Mouse (Mus musculus) adrenal gland, adult 8-10 months (tissue): Measurements from ENCODE around the gene Tle2. TPM values are rescaled to one million over a fixed set of nuclear protein-coding genes. Genes with fewer than 3 reads are reported as not detected.

ENCODE experiments used
- DNase-seq: peaks from one replicate; pipeline ENCODE4 v3.0.0; 2022
- total RNA-seq, 4 experiments: library from RNA; stranded (reverse); gene quantifications; 2 replicates each; pipeline ENCODE4 v1.2.4; 2022

The Tle2 gene
- total RNA-seq, 4 experiments from 2014 or later: 50.6 to 211 (median 117) TPM

DNA sequence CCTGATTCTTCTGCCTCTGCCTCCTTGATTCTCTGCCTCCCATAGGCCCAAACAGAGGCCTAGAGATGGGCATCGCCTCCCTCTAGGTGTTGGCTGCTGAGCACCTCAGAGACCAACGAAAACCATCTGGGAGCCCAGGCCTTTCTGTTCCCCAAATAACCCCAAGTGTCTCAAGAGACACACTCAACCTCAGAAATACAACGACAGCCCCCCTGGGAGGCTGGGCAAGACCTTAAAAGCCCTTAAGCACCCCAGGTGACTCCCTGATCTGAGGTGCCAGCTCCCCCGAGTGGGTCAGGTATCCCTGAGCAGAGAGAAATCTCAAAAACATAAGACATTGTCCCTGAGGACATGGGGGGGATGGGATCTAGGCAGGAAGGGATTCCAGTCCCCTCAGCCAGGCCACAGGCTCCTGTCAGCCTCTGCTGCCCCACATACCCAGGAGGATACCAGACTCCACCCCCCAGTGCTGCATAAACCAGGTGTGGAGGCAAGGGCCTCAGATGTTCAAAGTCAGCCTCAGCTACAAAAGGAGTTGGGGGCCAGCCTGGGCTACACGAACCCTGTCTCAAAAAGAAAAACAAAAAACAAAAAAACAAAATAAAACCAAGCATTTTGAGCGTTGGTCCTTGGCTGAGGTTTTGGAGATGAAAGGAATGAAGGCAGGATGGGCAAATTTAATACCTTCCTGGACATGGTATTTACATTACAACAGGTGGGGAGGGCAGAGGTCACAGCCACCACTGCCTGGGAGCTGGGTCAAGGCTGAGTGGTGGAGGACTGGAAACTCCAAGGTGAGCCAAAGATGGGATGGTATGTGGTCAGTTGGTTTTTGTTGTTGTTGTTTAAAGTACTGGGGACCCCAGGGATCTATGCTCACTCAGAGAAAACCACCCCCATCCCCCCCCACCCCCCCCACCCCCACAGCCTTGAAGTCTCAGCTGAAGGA lies 20.3 kb upstream of the Tle2 start:
- no peak for DNase-seq

GRCm38 (mm10) chr10:81556282-81556681 lies 18.1 kb upstream of the Tle2 start:
- DNase-seq: no peak

GRCm38 (mm10) chr10:81557491-81557890 lies 16.9 kb upstream of the Tle2 start:
- DNase-seq: no peak

- DNase-seq: peak; percentile 88
Observed at GRCm38 (mm10) chr10:81559163-81559626, 15.2 kb upstream of the Tle2 start, which contains the start of gene Aes. Aes (plus strand) TSS chr10:81559488.

DNA sequence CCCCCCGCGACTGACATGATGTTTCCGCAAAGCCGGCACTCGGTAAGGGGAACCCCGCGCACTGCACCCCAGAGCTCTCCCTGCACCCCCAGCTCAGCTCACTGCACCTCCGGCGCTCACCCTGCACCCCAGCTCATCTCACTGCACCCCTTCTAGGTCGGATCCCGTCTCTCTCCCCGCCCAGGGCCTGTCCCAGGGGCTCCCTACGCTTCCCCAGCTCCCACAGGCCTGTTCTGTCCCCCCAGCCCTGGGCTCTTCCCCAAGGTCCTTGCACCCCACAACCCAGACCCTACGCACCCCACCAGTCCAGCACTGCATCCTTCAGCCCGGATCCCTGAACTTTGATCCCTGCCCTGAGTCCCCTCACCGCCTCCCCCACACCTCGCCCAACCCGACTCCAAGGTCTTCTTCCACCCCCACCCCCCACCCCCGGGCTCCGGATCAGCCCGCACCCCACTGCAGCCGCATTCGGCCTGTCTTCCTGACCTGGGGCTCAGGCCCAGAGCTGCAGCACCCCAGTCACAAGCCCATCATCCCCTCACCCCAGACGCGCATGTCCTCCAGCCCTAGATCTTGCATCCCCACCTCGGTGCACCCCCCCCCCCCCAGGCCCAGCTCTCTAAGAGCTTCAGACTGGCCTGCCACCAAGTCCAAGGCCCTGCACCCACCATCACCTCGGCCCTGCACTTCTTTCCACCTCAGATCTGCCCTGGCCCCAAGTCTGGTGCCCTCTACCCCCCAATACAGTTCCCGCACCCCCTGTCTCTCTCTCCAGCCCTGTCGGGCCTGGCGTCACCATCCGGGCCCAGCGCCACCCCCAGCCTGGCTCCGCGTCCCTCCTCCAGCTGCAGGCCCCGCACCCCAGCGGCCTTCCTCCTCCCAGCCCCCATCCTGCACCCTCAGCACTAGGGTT lies 14.5 kb upstream of the Tle2 start:
- DNase-seq: peak; percentile 69

GRCm38 (mm10) chr10:81560719-81561459 lies 13.5 kb upstream of the Tle2 start:
- peak; percentile 58 for DNase-seq

GRCm38 (mm10) chr10:81562411-81562810 lies 11.9 kb upstream of the Tle2 start:
- DNase-seq: peak; percentile 14

DNA sequence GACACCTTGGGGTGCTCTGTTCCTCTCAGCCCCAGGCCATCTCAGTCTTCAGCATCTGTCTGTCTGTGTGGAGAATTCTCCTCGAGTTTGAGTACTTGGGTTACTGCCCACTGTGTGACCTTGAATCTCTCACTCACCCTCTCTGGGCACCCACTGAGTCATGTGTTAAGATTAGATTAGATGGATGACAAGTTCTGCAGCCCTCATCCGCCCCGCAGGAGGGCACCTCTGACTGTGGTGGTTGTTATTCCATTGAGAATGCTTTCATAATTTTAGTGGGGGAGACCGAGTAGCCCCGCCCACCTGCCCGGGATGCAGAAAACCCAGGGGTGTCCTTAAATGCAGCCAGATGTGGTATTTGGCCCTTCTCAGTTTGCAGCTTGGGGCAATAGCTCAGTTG lies 10.9 kb upstream of the Tle2 start:
- peak; percentile 81 for DNase-seq

DNA sequence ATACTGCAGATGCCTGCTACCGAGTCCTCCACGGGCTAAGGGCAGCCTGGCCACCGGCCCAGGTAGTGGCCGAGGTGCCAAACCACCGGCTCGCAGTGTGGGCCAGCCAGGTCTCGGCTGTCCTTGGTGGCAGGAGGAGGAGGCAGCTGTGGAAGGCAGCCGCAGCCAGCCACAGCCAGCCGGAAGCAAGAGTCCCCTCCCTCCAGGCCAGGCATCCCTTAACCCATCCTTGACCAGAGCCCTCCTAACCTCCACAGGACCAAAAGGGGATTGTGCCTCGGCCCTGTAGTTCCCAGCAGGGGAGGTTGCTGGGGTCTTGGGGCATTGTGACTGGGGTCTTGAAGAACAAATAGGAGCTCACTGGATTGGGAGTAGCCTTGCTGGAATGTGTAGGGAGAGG lies 10.1 kb upstream of the Tle2 start:
- peak; percentile 69 for DNase-seq

DNA sequence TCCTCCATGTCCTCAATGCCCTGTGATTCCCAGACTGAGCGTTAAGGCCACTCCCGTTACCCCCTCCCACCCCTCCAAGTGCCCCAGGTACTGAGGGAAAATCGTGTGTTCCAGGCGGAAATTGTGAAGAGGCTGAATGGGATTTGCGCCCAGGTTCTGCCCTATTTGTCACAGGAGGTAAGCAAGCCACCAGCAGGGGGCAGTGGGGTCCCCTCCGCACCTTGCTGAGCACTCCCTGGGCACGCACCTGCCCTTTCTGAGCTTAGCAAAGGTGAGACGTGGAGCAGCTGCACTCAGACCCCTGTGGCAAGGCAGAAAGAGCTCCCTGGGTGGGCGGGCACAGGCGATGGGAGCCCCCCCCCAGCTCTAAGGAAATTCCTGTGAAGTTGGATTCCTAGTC lies 9.6 kb upstream of the Tle2 start:
- DNase-seq: peak; percentile 43

DNA sequence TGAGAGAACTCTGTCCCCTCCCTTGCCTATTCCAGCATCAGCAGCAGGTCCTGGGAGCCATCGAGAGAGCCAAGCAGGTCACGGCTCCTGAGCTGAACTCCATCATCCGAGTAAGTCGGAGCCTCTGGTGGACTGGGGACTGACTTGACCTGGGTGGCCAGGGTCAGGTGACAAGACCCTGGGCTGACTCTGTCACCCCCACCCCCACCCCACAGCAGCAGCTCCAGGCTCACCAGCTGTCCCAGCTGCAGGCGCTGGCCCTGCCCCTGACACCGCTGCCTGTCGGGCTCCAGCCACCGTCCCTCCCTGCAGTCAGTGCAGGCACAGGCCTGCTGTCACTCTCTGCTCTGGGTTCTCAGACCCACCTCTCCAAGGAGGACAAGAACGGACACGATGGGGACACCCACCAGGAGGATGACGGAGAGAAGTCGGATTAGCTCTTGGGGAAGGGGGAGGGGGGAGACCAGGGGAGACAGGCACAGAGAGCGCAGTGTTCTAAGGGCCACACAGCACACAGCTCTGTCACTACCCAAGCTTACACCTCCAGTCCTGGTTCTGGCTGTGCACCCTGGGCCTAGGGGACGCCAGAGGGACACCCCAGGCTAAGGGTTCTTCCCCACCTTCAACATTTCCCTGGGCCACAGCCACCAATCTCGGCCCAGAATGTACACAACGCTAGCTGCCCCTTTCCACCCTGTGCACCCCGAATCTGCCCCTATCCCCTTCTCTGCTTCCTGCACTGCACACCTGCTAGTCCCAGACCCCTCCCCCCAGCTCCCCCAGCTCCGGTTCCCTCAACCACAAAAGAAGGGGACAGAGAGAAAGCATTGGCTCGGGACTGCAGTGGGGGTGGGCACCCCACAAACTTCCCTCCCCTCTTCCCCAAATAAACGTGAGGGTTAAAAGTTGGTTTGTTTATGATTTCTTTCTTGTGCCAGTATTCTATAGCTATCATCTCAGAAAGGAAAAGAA lies 8.8 kb upstream of the Tle2 start:
- DNase-seq: peak; percentile 25

DNA sequence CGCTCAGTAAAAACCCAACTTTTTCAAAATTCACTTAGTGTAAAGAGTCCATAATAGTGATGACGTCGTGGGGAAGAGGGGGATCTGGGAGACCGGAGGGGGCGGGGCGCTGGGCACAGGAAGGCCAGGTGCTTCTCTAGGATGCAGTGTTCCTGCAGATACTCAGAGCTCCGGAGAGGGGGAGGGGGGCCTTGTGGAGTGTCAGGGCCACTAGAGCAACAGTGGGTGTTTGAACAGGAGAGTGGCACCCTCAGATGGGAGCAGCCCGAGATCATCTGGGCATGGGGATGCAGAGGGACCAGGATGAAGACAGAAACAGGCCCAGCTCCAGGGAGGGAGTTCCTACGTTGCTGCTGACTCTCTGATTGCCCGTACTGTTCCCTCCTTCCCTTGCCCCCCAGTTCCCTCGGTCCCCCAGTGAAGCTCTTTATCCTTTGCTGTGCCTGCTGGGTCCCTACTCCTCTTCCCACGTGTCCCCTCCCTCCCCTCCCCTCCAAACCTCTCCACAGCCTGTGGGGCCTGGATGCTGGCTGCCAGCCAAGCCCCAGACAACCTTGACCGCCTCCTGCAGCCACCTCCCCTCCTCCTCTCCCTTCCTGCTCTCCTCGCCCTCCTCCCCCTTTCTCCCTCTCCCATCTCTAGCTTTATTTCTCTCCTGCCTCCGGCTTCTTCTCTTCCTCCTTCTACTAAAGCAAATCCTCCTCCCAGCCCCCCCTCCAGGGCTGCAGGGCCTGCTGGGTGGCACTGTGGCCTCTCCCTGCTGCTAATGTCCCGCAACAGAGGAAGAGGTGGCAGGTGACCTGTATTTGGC lies 5.8 kb upstream of the Tle2 start:
- DNase-seq: peak; percentile 73

GRCm38 (mm10) chr10:81569507-81570237 lies 4.7 kb upstream of the Tle2 start:
- DNase-seq: no peak

DNA sequence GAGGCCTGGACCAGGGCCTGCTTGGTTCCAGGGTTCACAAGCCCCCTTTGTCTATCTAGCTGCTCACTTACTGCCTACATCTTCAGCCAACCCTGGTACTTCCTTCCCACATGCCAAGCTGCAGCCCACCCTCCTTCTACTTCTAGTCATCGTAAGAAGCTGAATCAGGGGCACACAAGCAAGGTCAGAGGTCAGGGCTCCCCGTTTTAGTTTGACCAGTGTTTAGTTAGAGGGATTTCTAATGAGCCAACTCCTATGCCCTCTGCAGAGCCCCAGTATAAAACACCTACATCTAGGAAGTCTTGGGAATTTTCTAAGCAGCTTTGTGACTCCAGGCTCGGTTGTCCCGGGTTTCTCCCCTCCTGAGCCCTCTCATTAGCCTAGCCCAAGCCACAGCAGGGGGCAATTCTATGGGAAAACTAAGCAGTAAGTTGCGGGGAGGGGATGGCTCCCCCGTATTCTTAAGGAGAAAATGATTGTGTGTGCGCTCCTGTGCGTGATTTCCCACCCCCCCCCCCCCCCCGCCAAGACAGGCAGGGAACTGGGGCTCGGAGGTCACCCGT lies 4.0 kb upstream of the Tle2 start:
- DNase-seq: no peak

GRCm38 (mm10) chr10:81570831-81571500 lies 3.4 kb upstream of the Tle2 start:
- peak; percentile 90 for DNase-seq

DNA sequence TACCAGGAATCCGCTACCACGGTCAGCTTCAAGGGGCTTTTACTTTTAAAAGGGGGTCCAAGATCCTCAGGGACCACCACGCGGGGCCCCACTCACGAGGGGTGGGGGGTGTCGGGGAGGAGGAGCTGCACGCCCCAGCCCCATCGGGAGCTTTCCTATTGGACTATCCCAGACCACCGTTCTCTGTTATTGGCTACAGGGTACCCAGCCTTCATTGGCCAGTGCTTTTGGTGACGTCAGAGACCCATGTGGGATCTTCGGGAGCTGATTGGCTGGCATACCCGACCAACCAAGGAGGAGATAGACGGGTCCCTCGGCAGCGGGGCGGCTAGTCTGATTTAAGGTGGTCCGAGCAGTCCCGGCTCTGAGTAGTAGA lies 2.9 kb upstream of the Tle2 start:
- peak; percentile 99 for DNase-seq

GRCm38 (mm10) chr10:81572133-81572671 lies 2.2 kb upstream of the Tle2 start:
- peak; percentile 73 for DNase-seq

DNA sequence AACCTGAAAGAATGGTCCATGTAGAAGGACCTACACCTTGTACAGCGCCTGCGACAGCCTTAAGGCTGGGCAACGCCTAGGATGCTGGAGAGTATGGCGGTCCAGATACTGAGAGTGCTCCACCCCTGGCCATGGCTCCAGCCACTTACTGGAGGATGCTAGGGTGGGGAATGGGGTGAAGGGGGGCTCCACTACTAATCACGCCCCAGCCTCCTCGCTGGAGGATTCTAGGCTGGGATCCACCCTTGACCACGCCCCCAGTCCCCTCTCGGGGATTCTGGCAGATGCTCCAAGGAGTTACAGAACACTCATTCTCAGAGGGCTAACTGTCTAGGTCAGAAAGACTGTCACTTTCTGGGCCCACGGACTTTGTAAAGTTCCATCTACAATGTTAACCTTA lies 1.4 kb upstream of the Tle2 start:
- DNase-seq: peak; percentile 15
